Mouse (Mus musculus) small intestine, adult 2 months (tissue): ENCODE data around the gene Cyb5r1. TPM values are rescaled to one million over a fixed set of nuclear protein-coding genes. Genes with fewer than 3 reads are reported as not detected.
A peak's percentile ranks its signal among the peaks of the same experiment; 100 is the strongest.
"Not testable (repeated sequence)": the region's sequence is repeated elsewhere in the genome, so short reads cannot be mapped to it uniquely, and the experiment has no call there.

Source experiments
- H3K27ac ChIP-seq: fragments of 200-500 bp; 2 replicates; pipeline ENCODE4 v1.5.1; 2012; ENCODE audit warnings: low read depth, low read length, control low read depth, inconsistent platforms; ENCODE audit not compliant: insufficient read depth
- H3K27me3 ChIP-seq: fragments of 200-500 bp; 2 replicates; pipeline ENCODE4 v1.6.1; 2012; ENCODE audit warnings: mild to moderate bottlenecking, moderate library complexity, low read length, inconsistent platforms; ENCODE audit not compliant: control insufficient read depth, insufficient read depth
- H3K36me3 ChIP-seq: fragments of 200-500 bp; 2 replicates; pipeline ENCODE4 v1.6.1; 2012; ENCODE audit warnings: mild to moderate bottlenecking, low read length, control low read depth, inconsistent platforms; ENCODE audit not compliant: control insufficient read depth, insufficient read depth
- H3K4me1 ChIP-seq: fragments of 200-500 bp; 2 replicates; pipeline ENCODE4 v1.6.1; 2012; ENCODE audit warnings: low read length, inconsistent platforms, mixed read lengths; ENCODE audit not compliant: control insufficient read depth, insufficient read depth, insufficient read length
- H3K4me3 ChIP-seq: fragments of 200-500 bp; 2 replicates; pipeline ENCODE4 v1.5.1; 2012; ENCODE audit warnings: low read depth, mild to moderate bottlenecking, control low read depth, inconsistent platforms, low read length, moderate library complexity
- CTCF ChIP-seq: fragments of 200-500 bp; IDR thresholded peaks from 2 replicates; pipeline ENCODE4 v1.5.1; 2012; ENCODE audit warnings: low read depth, mild to moderate bottlenecking, control low read depth, inconsistent platforms, low read length, moderate library complexity, mixed read lengths; ENCODE audit not compliant: insufficient replicate concordance, insufficient read length; ENCODE audit errors: extremely low read depth
- POLR2A ChIP-seq: fragments of 200-500 bp; IDR thresholded peaks from 2 replicates; pipeline ENCODE4 v1.6.1; 2012; ENCODE audit warnings: low read depth, mild to moderate bottlenecking, control low read depth, inconsistent platforms, low read length, moderate library complexity
- WGBS: fragments of 180-500 bp; shearing (Covaris S2); methylation state at CpG from one replicate; pipeline ENCODE4 v1.1.7; 2018; 5-methylcytosine and 5-hydroxymethylcytosine counted together
- polyA plus RNA-seq: library from polyadenylated mRNA; depleted of rRNA; stranded (reverse); fragments of >200 nt; gene quantifications from 2 replicates; pipeline ENCODE4 v1.2.3, GENCODE M21; 2012

The Cyb5r1 gene
- polyA plus RNA-seq, 1 experiment: 17.8 TPM

- H3K4me3 ChIP-seq: no peak overlapping the region
- no peaks in the 10 kb centered on the region for H3K27me3 ChIP-seq
- H3K4me1 ChIP-seq: peaks cover 3% of the 10 kb centered on the region; the same call in 1 of the 2 replicates
- TF ChIP-seq CTCF (no peak), POLR2A (no peak)
- H3K36me3 ChIP-seq: no peaks in the 10 kb centered on the region
- 76% methylated on average over 2 of the region's 2 CpGs for WGBS
- no peak overlapping the region for H3K27ac ChIP-seq
Measured at GRCm38 (mm10) chr1:134445418-134445817, 40.1 kb downstream of the Cyb5r1 start.

DNA sequence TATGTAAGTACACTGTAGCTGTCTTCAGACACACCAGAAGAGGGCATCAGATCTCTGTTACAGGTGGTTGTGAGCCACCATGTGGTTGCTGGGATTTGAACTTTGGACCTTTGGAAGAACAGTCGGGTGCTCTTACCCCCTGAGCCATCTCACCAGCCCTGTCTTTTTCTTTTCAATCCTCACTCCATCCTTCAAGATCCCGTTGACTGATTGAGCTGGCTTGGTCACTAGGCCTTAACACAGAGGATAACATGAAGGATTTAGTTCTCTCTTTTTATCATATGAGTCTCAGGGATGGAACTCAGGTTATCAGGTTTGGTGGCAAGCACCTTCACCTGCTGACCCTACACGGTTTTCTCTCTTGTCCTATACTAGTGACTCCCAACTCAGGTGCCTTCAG lies 43.2 kb downstream of the Cyb5r1 start:
- not testable (repeated sequence) for H3K4me1 ChIP-seq, H3K36me3 ChIP-seq, H3K27ac ChIP-seq, H3K4me3 ChIP-seq, H3K27me3 ChIP-seq
- whole genome bisulfite sequencing: 63% methylated on average over 3 of the region's 3 CpGs

DNA sequence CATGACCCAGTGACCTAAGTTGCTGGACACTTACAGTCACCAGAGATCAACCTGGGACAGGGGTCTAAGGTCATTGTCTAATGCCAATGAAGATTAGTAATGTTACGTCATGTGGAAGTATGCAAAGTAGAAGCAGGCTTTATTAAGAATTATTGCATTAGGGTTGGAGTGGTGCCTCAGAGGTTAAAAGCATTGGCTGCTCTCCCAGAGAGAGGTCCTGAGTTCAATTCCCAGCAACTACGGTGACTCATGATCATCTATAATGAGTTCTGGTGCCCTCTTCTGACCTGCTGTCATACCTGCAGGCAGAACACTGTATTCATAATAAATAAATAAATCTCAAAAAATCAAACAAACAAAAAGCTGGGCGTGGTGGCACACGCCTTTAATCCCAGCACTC lies 44.8 kb downstream of the Cyb5r1 start:
- Histone ChIP-seq H3K36me3 (no peaks in the 10 kb centered on the region), H3K4me3 (no peak overlapping the region), H3K4me1 (peaks cover 2% of the 10 kb centered on the region; the same call in 1 of the 2 replicates), H3K27ac (no peak overlapping the region), H3K27me3 (no peaks in the 10 kb centered on the region)
- 73% methylated on average over 4 of the region's 4 CpGs for WGBS
- TF ChIP-seq POLR2A: no peak
- TF ChIP-seq CTCF: no peak

GRCm38 (mm10) chr1:134450986-134451385 lies 45.6 kb downstream of the Cyb5r1 start:
- Histone ChIP-seq H3K27ac (no peak overlapping the region), H3K4me1 (no peaks in the 10 kb centered on the region), H3K4me3 (no peak overlapping the region), H3K27me3 (no peaks in the 10 kb centered on the region), H3K36me3 (no peaks in the 10 kb centered on the region)
- WGBS: 33% methylated on average over 3 of the region's 3 CpGs
- TF ChIP-seq CTCF (no peak), POLR2A (no peak)

- TF ChIP-seq POLR2A: peak; percentile 55; the same call in 1 of the 2 replicates
- no peak for TF ChIP-seq CTCF
- no peak within 1 kb of the TSS for H3K27ac ChIP-seq
- H3K4me1 ChIP-seq: no peaks in the 10 kb centered on the region
Measured at GRCm38 (mm10) chr1:134454904-134455824, 49.8 kb downstream of the Cyb5r1 start, which contains the start of gene Klhl12. TSS of gene Klhl12 (plus strand) at chr1:134455531.

DNA sequence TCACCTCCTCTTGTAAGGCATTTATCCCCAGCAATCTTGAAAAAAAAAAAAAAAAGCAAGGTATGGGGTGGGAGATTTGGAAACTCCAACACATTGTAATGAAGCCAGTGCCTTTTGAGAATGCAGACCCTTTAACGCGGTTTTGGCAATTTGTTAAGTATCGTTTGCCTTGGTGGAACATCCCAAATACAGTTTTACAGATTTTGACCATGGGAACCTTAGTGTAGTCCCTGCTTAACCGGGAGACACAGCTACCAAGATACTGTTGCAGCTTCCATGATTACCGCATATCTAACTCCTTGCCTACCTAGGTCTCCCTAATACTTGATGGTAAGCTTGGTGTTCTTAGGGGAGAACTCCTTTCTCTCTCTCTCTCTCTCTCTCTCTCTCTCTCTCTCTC lies 50.7 kb downstream of the Cyb5r1 start:
- Histone ChIP-seq H3K4me1 (no peaks in the 10 kb centered on the region), H3K27me3 (no peaks in the 10 kb centered on the region), H3K4me3 (no peak overlapping the region), H3K36me3 (peaks cover 8% of the 10 kb centered on the region; the same call in 1 of the 2 replicates), H3K27ac (no peak overlapping the region)
- WGBS: 15% methylated on average over 5 of the region's 5 CpGs
- TF ChIP-seq POLR2A (no peak), CTCF (no peak)

More at GRCm38 (mm10) chr1:134454904-134455824, 49.8 kb downstream of the Cyb5r1 start, which contains the start of gene Klhl12:
- H3K27me3 ChIP-seq: no peaks in the 10 kb centered on the region
- H3K4me3 ChIP-seq: peak within 1 kb of the TSS; percentile 100
- peaks cover 5% of the 10 kb centered on the region; the same call in 1 of the 2 replicates for H3K36me3 ChIP-seq
- under 1% methylated on average over 61 of the region's 61 CpGs for WGBS

DNA sequence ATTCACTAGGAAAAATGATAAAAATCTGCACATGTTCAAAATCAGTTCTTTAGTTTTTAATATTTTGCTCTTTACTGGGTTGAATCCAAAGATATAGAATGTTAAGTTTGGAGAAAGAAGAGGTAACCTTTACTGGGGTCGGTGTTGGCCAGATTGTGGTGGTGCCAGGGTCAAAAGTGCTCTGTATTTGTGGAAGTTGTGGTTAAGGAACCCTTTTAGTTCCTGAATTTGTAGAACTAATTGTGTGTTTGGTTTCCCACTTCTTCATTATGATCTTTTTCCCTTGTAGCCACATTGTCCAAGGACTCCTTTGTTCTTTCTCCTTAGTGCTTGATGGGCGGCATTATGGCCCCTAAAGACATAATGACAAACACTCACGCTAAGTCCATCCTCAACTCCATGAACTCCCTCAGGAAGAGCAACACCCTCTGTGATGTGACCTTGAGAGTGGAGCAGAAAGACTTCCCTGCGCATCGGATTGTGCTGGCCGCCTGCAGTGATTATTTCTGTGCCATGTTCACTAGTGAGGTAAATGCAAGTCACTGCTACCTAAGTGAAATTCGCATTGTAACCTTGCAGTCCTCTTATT lies 52.9 kb downstream of the Cyb5r1 start:
- no peak overlapping the region for H3K4me3 ChIP-seq
- 91% methylated on average over 7 of the region's 7 CpGs for WGBS
- TF ChIP-seq CTCF (no peak), POLR2A (no peak)
- no peaks in the 10 kb centered on the region for H3K4me1 ChIP-seq
- no peaks in the 10 kb centered on the region for H3K27me3 ChIP-seq
- peaks cover 15% of the 10 kb centered on the region for H3K36me3 ChIP-seq
- H3K27ac ChIP-seq: no peak overlapping the region
